Mouse (Mus musculus) ES-Bruce4 (cell line): ENCODE measurements around the gene Atp8b3. TPM values are rescaled to one million over a fixed set of nuclear protein-coding genes. Genes with fewer than 3 reads are reported as not detected.

Source experiments
- H3K27ac ChIP-seq: 2 replicates; pipeline ENCODE4 v1.5.1; 2012; ENCODE audit warnings: low read length, inconsistent platforms; ENCODE audit not compliant: insufficient read depth
- H3K27me3 ChIP-seq: 2 replicates; pipeline ENCODE4 v1.6.1; 2012; ENCODE audit warnings: mild to moderate bottlenecking, low read length, inconsistent platforms; ENCODE audit not compliant: control insufficient read depth, poor library complexity, insufficient read depth, severe bottlenecking
- H3K36me3 ChIP-seq: 2 replicates; pipeline ENCODE4 v1.6.1; 2012; ENCODE audit warnings: inconsistent platforms, mild to moderate bottlenecking, low read length, moderate library complexity; ENCODE audit not compliant: control insufficient read depth, poor library complexity, insufficient read depth, severe bottlenecking
- H3K4me1 ChIP-seq: one replicate; pipeline ENCODE4 v1.8.1; 2011; ENCODE audit warnings: low read length; ENCODE audit not compliant: control insufficient read depth, insufficient read depth
- H3K4me3 ChIP-seq: 2 replicates; pipeline ENCODE4 v1.5.1; 2011; ENCODE audit warnings: low read depth, mild to moderate bottlenecking, low read length
- H3K9ac ChIP-seq: 2 replicates; pipeline ENCODE4 v1.6.1; 2012; ENCODE audit warnings: low read depth, mild to moderate bottlenecking, inconsistent platforms; ENCODE audit not compliant: poor library complexity, severe bottlenecking
- H3K9me3 ChIP-seq: replicated peaks from 2 replicates; pipeline ENCODE4 v1.6.1; 2012; ENCODE audit warnings: mild to moderate bottlenecking, low read length, inconsistent platforms; ENCODE audit not compliant: control insufficient read depth, poor library complexity, insufficient read depth, severe bottlenecking
- CTCF ChIP-seq: IDR thresholded peaks from one replicate; pipeline ENCODE4 v1.8.1; 2011; ENCODE audit warnings: low read depth, low read length
- EP300 ChIP-seq: IDR thresholded peaks from 2 replicates; pipeline ENCODE4 v1.6.1; 2011; ENCODE audit warnings: low read depth, low read length; ENCODE audit not compliant: insufficient read depth
- POLR2A ChIP-seq: IDR thresholded peaks from one replicate; pipeline ENCODE4 v1.8.1; 2011; ENCODE audit warnings: low read length; ENCODE audit not compliant: insufficient read depth
- polyA plus RNA-seq: library from polyadenylated mRNA; stranded (reverse); fragments of >200 nt; gene quantifications from 2 replicates; pipeline ENCODE4 v1.2.4, GENCODE M21; 2011; ENCODE audit warnings: low read depth; ENCODE audit not compliant: missing spikeins, insufficient read depth, insufficient read length

Gene Atp8b3
- polyA plus RNA-seq, 1 experiment = 1.2 TPM

DNA sequence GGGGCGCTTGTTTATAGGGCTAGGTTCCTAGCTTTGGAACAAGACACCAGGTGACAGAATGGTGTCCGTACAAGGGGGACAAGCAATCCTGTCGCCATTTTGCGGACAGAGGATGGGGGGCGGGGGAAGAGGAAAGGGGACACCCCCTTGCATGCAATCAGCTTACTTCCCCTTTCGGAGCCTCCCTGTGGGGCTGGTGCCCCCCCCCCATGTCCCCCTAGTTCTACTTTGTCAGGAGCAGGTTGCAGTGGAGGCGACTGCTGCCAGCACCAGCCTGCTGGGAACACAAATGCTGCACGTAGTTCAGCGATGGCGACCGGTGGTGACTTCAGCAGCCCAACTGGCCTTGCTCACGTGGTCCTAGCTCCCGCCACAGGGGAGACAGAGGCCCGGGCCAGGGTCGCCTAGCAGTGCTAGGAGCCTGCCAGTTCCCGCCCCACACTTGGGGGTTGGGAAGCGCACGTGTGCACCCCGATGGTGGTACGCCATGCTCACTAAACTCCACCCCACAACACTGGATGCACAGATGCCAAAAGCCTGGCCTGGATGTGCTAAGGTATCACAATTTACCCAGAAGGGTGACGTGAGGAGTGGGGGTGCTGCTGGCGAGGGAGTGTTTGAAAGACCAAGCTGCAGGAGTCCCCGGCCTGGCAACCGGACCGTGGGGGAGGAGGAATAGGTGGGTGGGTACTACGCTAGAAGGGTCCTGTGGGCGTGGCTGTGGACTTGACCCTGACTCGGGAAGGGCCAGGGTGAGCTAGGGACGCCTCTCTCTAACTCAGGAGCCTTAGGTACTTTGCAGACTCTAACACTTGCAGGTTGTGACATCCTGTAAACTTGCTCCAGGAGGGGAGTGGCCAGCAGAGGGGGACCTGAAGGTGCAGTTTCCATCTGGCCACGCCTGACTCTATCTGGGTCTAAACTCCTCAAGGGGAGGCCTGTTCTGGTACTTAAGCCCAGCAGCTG lies 32.2 kb upstream of the Atp8b3 start:
- TF ChIP-seq POLR2A (no peak), EP300 (no peak), CTCF (no peak)
- no peaks in the 10 kb centered on the region for H3K27me3 ChIP-seq
- H3K27ac ChIP-seq = no peak overlapping the region
- peak overlapping the region; percentile 27 for H3K4me3 ChIP-seq
- no peaks in the 10 kb centered on the region for H3K9me3 ChIP-seq
- H3K4me1 ChIP-seq = peaks cover 9% of the 10 kb centered on the region
- H3K36me3 ChIP-seq = peaks cover 4% of the 10 kb centered on the region; the same call in 1 of the 2 replicates
- 0 out of 2 replicates have a peak overlapping the region, but pooled peaks have one; percentile 8 for H3K9ac ChIP-seq

DNA sequence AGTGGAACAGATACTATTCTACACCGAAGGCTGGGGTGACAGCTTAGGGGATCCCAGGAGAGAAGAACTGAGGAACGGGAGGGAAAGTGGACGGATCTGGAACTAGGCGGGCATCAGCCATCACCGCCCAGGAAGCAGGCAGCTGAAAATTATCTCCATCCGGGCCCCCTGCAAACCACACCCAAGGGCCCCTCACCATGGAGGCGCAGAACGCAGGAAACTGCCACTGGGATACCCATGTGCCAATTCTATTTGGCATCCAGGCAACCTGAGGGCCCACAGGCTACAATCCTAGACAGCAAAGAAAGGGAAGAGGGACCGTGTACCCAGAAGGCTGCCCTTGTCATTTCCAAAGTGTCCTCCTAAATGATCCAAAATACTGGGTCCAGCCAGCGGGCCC lies 31.5 kb upstream of the Atp8b3 start:
- Histone ChIP-seq H3K27ac (no peak overlapping the region), H3K36me3 (peaks cover 4% of the 10 kb centered on the region; the same call in 1 of the 2 replicates), H3K4me1 (peaks cover 9% of the 10 kb centered on the region), H3K4me3 (no peak overlapping the region; the same call in 1 of the 2 replicates), H3K9me3 (no peaks in the 10 kb centered on the region), H3K9ac (no peak overlapping the region), H3K27me3 (no peaks in the 10 kb centered on the region)
- TF ChIP-seq POLR2A (no peak), CTCF (no peak), EP300 (no peak)

DNA sequence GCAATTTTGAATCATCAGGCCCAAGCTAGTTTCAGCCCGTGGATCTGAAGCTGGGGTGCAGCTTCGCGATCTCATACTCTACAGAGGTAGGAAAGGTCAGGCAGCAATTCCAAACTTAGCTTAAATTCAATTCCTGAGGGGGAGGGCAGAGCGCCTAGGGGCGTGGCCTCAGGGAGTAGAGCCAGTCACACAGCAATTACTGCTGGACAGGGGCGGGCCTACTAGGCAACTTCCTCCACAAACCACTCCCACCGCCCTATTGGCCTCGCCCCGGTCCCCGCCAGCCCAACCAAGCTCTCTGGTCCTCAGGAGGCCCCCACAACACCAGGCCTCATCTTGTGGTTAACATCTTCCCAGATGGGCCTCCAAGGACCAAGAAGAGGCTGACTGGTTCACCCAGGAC lies 30.7 kb upstream of the Atp8b3 start:
- no peaks in the 10 kb centered on the region for H3K27me3 ChIP-seq
- H3K27ac ChIP-seq = no peak overlapping the region
- TF ChIP-seq EP300 (no peak), CTCF (no peak), POLR2A (no peak)
- peak overlapping the region; percentile 4; the same call in 1 of the 2 replicates for H3K9ac ChIP-seq
- H3K9me3 ChIP-seq = no peaks in the 10 kb centered on the region
- H3K4me1 ChIP-seq = peaks cover 4% of the 10 kb centered on the region
- H3K4me3 ChIP-seq = peak overlapping the region; percentile 42
- H3K36me3 ChIP-seq = peaks cover 4% of the 10 kb centered on the region; the same call in 1 of the 2 replicates

DNA sequence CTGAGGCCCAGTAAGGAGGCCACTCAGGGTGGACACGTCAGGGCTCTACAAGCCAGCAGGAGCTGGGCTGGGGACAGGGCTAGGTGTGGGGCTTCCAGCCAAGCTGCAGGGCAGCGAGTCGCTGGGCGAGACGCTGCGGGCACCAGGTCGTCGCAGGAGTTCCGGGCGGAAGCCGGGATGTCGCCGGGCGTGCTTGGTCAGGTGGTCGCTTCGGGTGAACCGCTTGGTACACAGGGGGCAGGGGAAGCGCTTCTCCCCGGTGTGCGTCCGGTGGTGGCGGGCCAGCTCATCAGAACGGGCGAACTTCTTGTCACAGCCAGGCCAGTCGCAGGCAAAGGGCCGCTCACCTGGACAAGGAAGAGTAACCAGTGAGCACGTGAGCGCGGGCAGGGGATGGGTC lies 30.0 kb upstream of the Atp8b3 start:
- Histone ChIP-seq H3K4me1 (peaks cover 4% of the 10 kb centered on the region), H3K9me3 (no peaks in the 10 kb centered on the region), H3K9ac (0 out of 2 replicates have a peak overlapping the region, but pooled peaks have one; percentile 4), H3K27ac (no peak overlapping the region), H3K4me3 (peak overlapping the region; percentile 42; the same call in 1 of the 2 replicates), H3K36me3 (peaks cover 4% of the 10 kb centered on the region; the same call in 1 of the 2 replicates), H3K27me3 (no peaks in the 10 kb centered on the region)
- TF ChIP-seq EP300 = no peak
- TF ChIP-seq POLR2A = no peak
- TF ChIP-seq CTCF = no peak

DNA sequence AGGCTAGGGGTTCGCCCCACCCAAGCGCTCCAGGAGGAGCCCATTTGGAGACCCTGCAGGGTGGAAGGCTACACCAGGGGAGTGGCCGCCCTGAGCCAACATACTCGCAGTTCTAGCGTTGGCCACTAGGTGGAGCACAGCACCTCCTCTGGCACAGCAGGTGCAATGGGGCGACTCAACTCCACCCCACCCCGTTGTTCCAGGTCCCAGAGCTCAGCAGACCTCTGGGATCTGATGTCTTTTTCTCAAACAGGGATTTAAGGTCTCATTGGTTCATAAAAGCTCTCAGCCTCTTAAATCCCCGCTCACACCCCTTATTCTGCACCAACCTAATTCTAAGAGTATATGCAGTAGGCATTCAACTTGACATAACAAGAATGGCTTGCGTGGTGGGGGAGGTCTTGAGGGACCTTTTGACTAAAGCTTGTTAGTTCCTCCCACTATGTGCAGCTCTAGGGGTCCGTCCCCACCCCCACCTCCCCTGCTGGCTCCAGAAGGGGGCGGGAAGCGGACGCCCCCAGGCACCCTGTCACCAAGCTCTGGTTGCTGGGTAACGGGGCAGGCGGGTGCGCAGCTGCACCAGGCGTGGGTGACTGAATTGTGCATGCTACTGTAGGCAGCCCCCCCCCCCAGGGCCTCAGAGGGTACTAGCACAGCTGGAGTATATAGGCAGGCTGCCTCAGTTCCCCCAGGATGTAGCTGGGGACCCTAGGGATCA lies 27.6 kb upstream of the Atp8b3 start:
- Histone ChIP-seq H3K36me3 (peaks cover 4% of the 10 kb centered on the region; the same call in 1 of the 2 replicates), H3K27me3 (no peaks in the 10 kb centered on the region), H3K4me1 (no peaks in the 10 kb centered on the region), H3K27ac (no peak overlapping the region), H3K9me3 (no peaks in the 10 kb centered on the region), H3K9ac (no peak overlapping the region), H3K4me3 (no peak overlapping the region)
- TF ChIP-seq POLR2A (no peak), EP300 (0 out of 2 replicates have a peak, but pooled peaks have one; percentile 46), CTCF (peak; percentile 98)
